Mouse (Mus musculus) C2C12 (cell line): ENCODE data around the gene Tnxb. TPM values are rescaled to one million over a fixed set of nuclear protein-coding genes. Genes with fewer than 3 reads are reported as not detected.
"Not testable (repeated sequence)": the region's sequence is repeated elsewhere in the genome, so short reads cannot be mapped to it uniquely, and the experiment has no call there.

Experiments
- H3K27me3 ChIP-seq: one replicate; pipeline ENCODE4 v1.6.1; 2011; ENCODE audit not compliant: control insufficient read depth, insufficient read depth, insufficient read length
- H3K36me3 ChIP-seq: one replicate; pipeline ENCODE4 v1.6.1; 2011; ENCODE audit not compliant: control insufficient read depth, insufficient read depth
- H3K4me3 ChIP-seq: one replicate; pipeline ENCODE4 v1.5.1; 2011; ENCODE audit warnings: mild to moderate bottlenecking, control low read depth; ENCODE audit not compliant: poor library complexity, insufficient read depth, severe bottlenecking
- H3K79me2 ChIP-seq: one replicate; pipeline ENCODE4 v1.6.1; 2011; ENCODE audit not compliant: control insufficient read depth, insufficient read depth
- H3K79me3 ChIP-seq: one replicate; pipeline ENCODE4 v1.6.1; 2011; ENCODE audit warnings: low read depth, control low read depth
- H3ac ChIP-seq: one replicate; pipeline ENCODE3; 2011; ENCODE audit warnings: low read depth; ENCODE audit not compliant: control insufficient read depth, insufficient read length
- CEBPB ChIP-seq: IDR thresholded peaks from one replicate; pipeline ENCODE4 v1.6.1; 2011; ENCODE audit warnings: low read depth, mild to moderate bottlenecking, control low read depth, moderate library complexity
- CTCF ChIP-seq: IDR thresholded peaks from one replicate; pipeline ENCODE4 v1.5.1; 2011; ENCODE audit not compliant: control insufficient read depth, insufficient read depth, insufficient read length
- FOSL1 ChIP-seq: IDR thresholded peaks from one replicate; pipeline ENCODE4 v1.8.0; 2011; ENCODE audit warnings: mild to moderate bottlenecking, low read length; ENCODE audit not compliant: poor library complexity, insufficient read depth, severe bottlenecking
- MAX ChIP-seq: IDR thresholded peaks from one replicate; pipeline ENCODE4 v1.6.1; 2011; ENCODE audit warnings: mild to moderate bottlenecking, control low read depth
- MYOD1 ChIP-seq: IDR thresholded peaks from one replicate; pipeline ENCODE4 v1.6.1; 2011; ENCODE audit warnings: low read depth; ENCODE audit not compliant: control insufficient read depth, insufficient read length
- MYOG ChIP-seq: IDR thresholded peaks from one replicate; pipeline ENCODE4 v1.6.1; 2011; ENCODE audit not compliant: control insufficient read depth, insufficient read length; ENCODE audit errors: extremely low read depth
- USF1 ChIP-seq: IDR thresholded peaks from one replicate; pipeline ENCODE4 v1.6.1; 2011; ENCODE audit warnings: low read depth, mild to moderate bottlenecking, control low read depth, moderate library complexity
- polyA plus RNA-seq: library from polyadenylated mRNA; unstranded; fragments of >200 nt; fragmentation: generic; extraction: Trizol; gene quantifications from one replicate; pipeline ENCODE4 v1.2.1, GENCODE M21; 2012; ENCODE audit warnings: missing spikeins

The Tnxb gene
- polyA plus RNA-seq, 1 experiment, result 0.02 TPM

DNA sequence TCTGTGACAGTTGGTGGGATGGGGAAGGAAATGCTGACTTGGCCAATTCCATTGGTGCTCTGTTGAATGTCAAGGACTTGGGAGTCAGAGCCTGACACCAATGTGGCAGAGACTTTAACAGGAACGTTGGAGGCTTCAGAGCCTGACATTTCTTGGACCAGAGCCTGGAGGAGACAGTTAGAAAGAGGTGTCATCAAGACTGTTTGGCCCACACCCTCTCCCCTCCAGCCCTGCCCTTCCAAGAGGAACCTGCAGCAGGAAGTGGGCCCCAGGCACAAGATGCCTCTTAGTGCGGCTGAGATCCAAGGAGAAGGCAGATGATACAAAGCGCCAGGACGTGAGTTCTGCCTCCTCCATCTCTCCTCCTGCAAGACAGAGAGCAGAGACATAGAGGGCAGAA, 69.9 kb downstream of the Tnxb start:
- Histone ChIP-seq H3K79me3 (no peaks in the 10 kb centered on the region), H3K27me3 (peaks cover 30% of the 10 kb centered on the region), H3K36me3 (no peaks in the 10 kb centered on the region), H3ac (no peak overlapping the region), H3K79me2 (no peaks in the 10 kb centered on the region), H3K4me3 (no peak overlapping the region)
- TF ChIP-seq CTCF, result no peak
- TF ChIP-seq FOSL1, result no peak
- TF ChIP-seq CEBPB, result no peak
- TF ChIP-seq MYOD1, result no peak
- TF ChIP-seq MYOG, result no peak
- no peak for TF ChIP-seq MAX
- no peak for TF ChIP-seq USF1

DNA sequence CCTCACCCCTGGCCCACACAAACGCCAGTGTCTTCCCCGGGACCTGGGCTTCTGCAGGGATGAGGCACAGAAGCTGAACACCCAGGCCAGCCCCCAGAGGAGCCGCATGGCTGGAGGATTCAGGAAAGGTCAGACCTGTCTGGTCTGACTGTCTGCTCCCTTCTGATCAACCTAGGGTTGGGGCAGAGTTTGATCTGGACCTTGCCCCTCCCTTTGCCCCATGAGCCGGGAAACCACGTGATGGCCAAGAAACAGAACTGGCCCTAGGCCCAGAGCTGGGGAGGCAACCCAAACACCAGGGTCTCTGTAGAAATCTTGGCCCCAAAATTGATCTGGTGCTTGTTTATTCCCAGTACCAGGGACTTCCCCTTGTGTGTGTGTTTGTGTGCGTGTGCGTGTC, 73.4 kb downstream of the Tnxb start, which contains the start of gene C4b:
C4b (minus strand) TSS at position 164 of the 400 bp plus-strand sequence.
- H3K27me3 ChIP-seq, result peaks cover 19% of the 10 kb centered on the region
- no peaks in the 10 kb centered on the region for H3K36me3 ChIP-seq
- H3K4me3 ChIP-seq, result no peak within 1 kb of the TSS
- TF ChIP-seq USF1 (no peak), CTCF (no peak), MYOD1 (no peak), MYOG (no peak), CEBPB (no peak), FOSL1 (no peak), MAX (no peak)
- no peaks in the 10 kb centered on the region for H3K79me3 ChIP-seq
- H3K79me2 ChIP-seq, result no peaks in the 10 kb centered on the region
- no peak within 1 kb of the TSS for H3ac ChIP-seq

GRCm38 (mm10) chr17:34744206-34744605, 73.9 kb downstream of the Tnxb start:
- TF ChIP-seq CEBPB (no peak), CTCF (no peak)

GRCm38 (mm10) chr17:34744611-34745010, 74.3 kb downstream of the Tnxb start:
- H3ac ChIP-seq, H3K79me2 ChIP-seq, H3K36me3 ChIP-seq, H3K4me3 ChIP-seq, H3K79me3 ChIP-seq: not testable (repeated sequence)
- H3K27me3 ChIP-seq, result peaks cover 14% of the 10 kb centered on the region

More at GRCm38 (mm10) chr17:34744206-34744605, 73.9 kb downstream of the Tnxb start:
- Histone ChIP-seq H3K4me3 (no peak overlapping the region), H3K27me3 (peaks cover 18% of the 10 kb centered on the region), H3K79me3 (no peaks in the 10 kb centered on the region), H3K79me2 (no peaks in the 10 kb centered on the region), H3ac (no peak overlapping the region), H3K36me3 (no peaks in the 10 kb centered on the region)

DNA sequence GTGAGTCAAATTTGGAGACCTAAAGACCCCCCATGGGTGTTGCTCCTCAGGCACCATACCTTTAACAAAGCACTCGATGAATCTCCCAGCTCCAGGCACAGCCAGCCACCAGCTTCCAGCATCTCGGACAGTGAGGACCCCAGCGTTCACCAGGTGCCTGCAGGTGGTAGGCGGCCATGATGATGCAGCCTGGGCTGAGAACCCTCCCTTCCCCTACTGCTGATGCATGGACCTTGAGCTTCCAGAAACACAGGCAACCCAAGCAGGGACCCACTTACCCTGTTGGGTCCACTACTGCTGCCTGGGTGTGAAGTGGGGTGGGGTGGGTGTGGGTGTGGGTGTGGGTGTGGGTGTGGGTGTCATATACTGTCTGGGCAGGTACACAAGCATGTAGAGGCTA, 74.8 kb downstream of the Tnxb start:
- not testable (repeated sequence) for H3ac ChIP-seq, H3K36me3 ChIP-seq, H3K79me2 ChIP-seq, H3K79me3 ChIP-seq, H3K4me3 ChIP-seq
- peaks cover 11% of the 10 kb centered on the region for H3K27me3 ChIP-seq

GRCm38 (mm10) chr17:34746531-34746930, 76.2 kb downstream of the Tnxb start:
- Histone ChIP-seq H3K27me3 (peaks cover 9% of the 10 kb centered on the region), H3ac (no peak overlapping the region), H3K79me3 (no peaks in the 10 kb centered on the region), H3K4me3 (no peak overlapping the region), H3K79me2 (no peaks in the 10 kb centered on the region), H3K36me3 (no peaks in the 10 kb centered on the region)
- no peak for TF ChIP-seq MYOG
- TF ChIP-seq MAX, result no peak
- no peak for TF ChIP-seq FOSL1
- TF ChIP-seq MYOD1, result no peak
- TF ChIP-seq USF1, result no peak
- no peak for TF ChIP-seq CEBPB
- TF ChIP-seq CTCF, result no peak

DNA sequence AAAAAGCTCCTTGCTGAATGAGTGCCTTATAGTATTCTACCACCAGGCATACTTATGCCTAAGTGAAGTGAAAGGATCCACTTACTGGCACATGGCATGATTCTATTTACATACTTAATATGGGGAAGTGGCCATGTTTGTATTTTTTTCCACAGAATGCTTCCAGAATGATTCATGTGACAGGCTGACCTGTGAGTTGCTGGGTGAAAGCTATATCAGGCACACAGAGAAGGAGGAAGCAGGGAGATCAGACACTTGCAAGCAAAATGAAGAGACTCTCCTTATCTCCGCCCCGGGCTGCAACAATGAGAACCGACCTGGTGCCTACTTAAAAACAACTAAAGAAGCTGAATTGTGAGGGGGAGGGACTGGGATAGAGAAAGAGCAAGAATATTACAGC, 91.1 kb downstream of the Tnxb start:
- no peak overlapping the region for H3K4me3 ChIP-seq
- no peak overlapping the region for H3ac ChIP-seq
- no peaks in the 10 kb centered on the region for H3K27me3 ChIP-seq
- no peak for TF ChIP-seq CEBPB
- no peak for TF ChIP-seq MYOG
- no peaks in the 10 kb centered on the region for H3K36me3 ChIP-seq
- H3K79me3 ChIP-seq, result no peaks in the 10 kb centered on the region
- H3K79me2 ChIP-seq, result no peaks in the 10 kb centered on the region

Other genes starting within 250 kb of the Tnxb start
- gene Btnl4, start 193.2 kb upstream of the Tnxb start, polyA plus RNA-seq, result not detected
- not detected for gene Btnl6, start 153.2 kb upstream of the Tnxb start, polyA plus RNA-seq
- gene Notch4, start 106.3 kb upstream of the Tnxb start, polyA plus RNA-seq, result 0.51 TPM
- gene Gpsm3, start 80.7 kb upstream of the Tnxb start, polyA plus RNA-seq, result 1.2 TPM
- 18.1 TPM for gene Pbx2, start 79.3 kb upstream of the Tnxb start, polyA plus RNA-seq
- 0.30 TPM for gene Ager, start 72.7 kb upstream of the Tnxb start, polyA plus RNA-seq
- 37.1 TPM for gene Rnf5, start 66.8 kb upstream of the Tnxb start, polyA plus RNA-seq
- gene Agpat1, start 66.3 kb upstream of the Tnxb start, polyA plus RNA-seq, result 73.9 TPM
- gene Egfl8, start 54.6 kb upstream of the Tnxb start, polyA plus RNA-seq, result 0.22 TPM
- 12.7 TPM for gene Ppt2, start 42.0 kb upstream of the Tnxb start, polyA plus RNA-seq
- gene Prrt1, start 41.0 kb upstream of the Tnxb start, polyA plus RNA-seq, result not detected
- gene Fkbpl, start 25.8 kb upstream of the Tnxb start, polyA plus RNA-seq, result 9.9 TPM
- gene Atf6b, start 23.4 kb upstream of the Tnxb start, polyA plus RNA-seq, result 38.3 TPM
- gene C4b, start 73.3 kb downstream of the Tnxb start, polyA plus RNA-seq, result not detected
- gene Cyp21a1, start 134.0 kb downstream of the Tnxb start, polyA plus RNA-seq, result not detected
- 35.9 TPM for gene Stk19, start 166.4 kb downstream of the Tnxb start, polyA plus RNA-seq
- 27.2 TPM for gene Dxo, start 166.5 kb downstream of the Tnxb start, polyA plus RNA-seq
- gene Skiv2l, start 179.7 kb downstream of the Tnxb start, polyA plus RNA-seq, result 28.1 TPM
- 75.1 TPM for gene Nelfe, start 179.9 kb downstream of the Tnxb start, polyA plus RNA-seq
- 0.28 TPM for gene Cfb, start 192.0 kb downstream of the Tnxb start, polyA plus RNA-seq
- gene Zbtb12, start 208.9 kb downstream of the Tnxb start, polyA plus RNA-seq, result 15.2 TPM
- not detected for gene Gm20547, start 211.5 kb downstream of the Tnxb start, polyA plus RNA-seq
- 0.32 TPM for gene C2, start 227.7 kb downstream of the Tnxb start, polyA plus RNA-seq
- gene Ehmt2, start 227.9 kb downstream of the Tnxb start, polyA plus RNA-seq, result 106 TPM
- 0.06 TPM for gene Slc44a4, start 243.9 kb downstream of the Tnxb start, polyA plus RNA-seq